Mouse (Mus musculus) erythroid progenitor cell, adult 5-6 weeks (primary cell): ENCODE measurements around the gene Pxmp4. TPM values are rescaled to one million over a fixed set of nuclear protein-coding genes. Genes with fewer than 3 reads are reported as not detected.

Experiments
- ATAC-seq: replicated peaks from 2 replicates; pipeline ENCODE4 v1.8.0; 2016; ENCODE audit warnings: moderate number of reproducible peaks, mild to moderate bottlenecking, moderate TSS enrichment, inconsistent platforms; ENCODE audit not compliant: poor library complexity, low FRiP score, severe bottlenecking
- total RNA-seq, 2 experiments: library from RNA; stranded (forward) in 1 of 2; stranded (reverse) in 1 of 2; fragments of 150-400 nt in 1 of 2; fragments of 186-747, 209-891 nt in 1 of 2; gene quantifications; 2 replicates each; pipeline versions ENCODE4 v1.2.3 to v1.2.4; 2015 to 2017; ENCODE audit warnings: low replicate concordance in 2 of 2

The Pxmp4 gene
- total RNA-seq (2015; ENCODE audit: low replicate concordance): 15.5 and 22.7 TPM in 2 replicates
- 14.4 and 17.0 TPM in 2 replicates for total RNA-seq (2017; ENCODE audit: low replicate concordance)

- peak; percentile 95 for ATAC-seq
These were observed at the start of gene Pxmp4 for GRCm38 (mm10) chr2:154603638-154604153. Pxmp4 (minus strand) TSS chr2:154603708.

GRCm38 (mm10) chr2:154651363-154651762 is 47.9 kb upstream of the Pxmp4 start, which contains the start of gene Chmp4b:
Chmp4b (plus strand) TSS chr2:154651705.
- no peak for ATAC-seq

GRCm38 (mm10) chr2:154650404-154650803 is 46.9 kb upstream of the Pxmp4 start:
- no peak for ATAC-seq

GRCm38 (mm10) chr2:154648086-154648485 is 44.6 kb upstream of the Pxmp4 start:
- ATAC-seq: no peak

GRCm38 (mm10) chr2:154646634-154647033 is 43.1 kb upstream of the Pxmp4 start:
- peak; percentile 61 for ATAC-seq

- ATAC-seq: no peak
These were observed 39.3 kb upstream of the Pxmp4 start for GRCm38 (mm10) chr2:154642712-154643385.

- no peak for ATAC-seq
These were observed 38.5 kb upstream of the Pxmp4 start for GRCm38 (mm10) chr2:154642005-154642459.

GRCm38 (mm10) chr2:154641176-154641575 is 37.7 kb upstream of the Pxmp4 start:
- no peak for ATAC-seq

- no peak for ATAC-seq
These were observed 35.6 kb upstream of the Pxmp4 start for GRCm38 (mm10) chr2:154639115-154639514.

GRCm38 (mm10) chr2:154638521-154638920 is 35.0 kb upstream of the Pxmp4 start:
- no peak for ATAC-seq

- ATAC-seq: no peak
These were observed 32.3 kb upstream of the Pxmp4 start for GRCm38 (mm10) chr2:154635826-154636225.

- ATAC-seq: peak; percentile 48
These were observed 30.6 kb upstream of the Pxmp4 start for GRCm38 (mm10) chr2:154633876-154634644.

GRCm38 (mm10) chr2:154633039-154633742 is 29.7 kb upstream of the Pxmp4 start:
- ATAC-seq: peak; percentile 46

GRCm38 (mm10) chr2:154632203-154632780 is 28.8 kb upstream of the Pxmp4 start:
- ATAC-seq: peak; percentile 81

GRCm38 (mm10) chr2:154630531-154630930 is 27.0 kb upstream of the Pxmp4 start:
- no peak for ATAC-seq

- ATAC-seq: no peak
These were observed 20.6 kb upstream of the Pxmp4 start for GRCm38 (mm10) chr2:154624137-154624536.

- no peak for ATAC-seq
These were observed 18.2 kb upstream of the Pxmp4 start for GRCm38 (mm10) chr2:154621684-154622083.

GRCm38 (mm10) chr2:154617061-154617460 is 13.6 kb upstream of the Pxmp4 start:
- ATAC-seq: no peak

- no peak for ATAC-seq
These were observed 12.2 kb upstream of the Pxmp4 start for GRCm38 (mm10) chr2:154615674-154616073.
